Mouse (Mus musculus): ENCODE data around the gene Kirrel. TPM values are rescaled to one million over a fixed set of nuclear protein-coding genes. Genes with fewer than 3 reads are reported as not detected.
A peak's percentile ranks its signal among the peaks of the same experiment; 100 is the strongest.

Kirrel gene
- polyA plus RNA-seq, 1 experiment: 20.7 TPM

- Histone ChIP-seq H3K79me2 (ENCODE audit: control insufficient read depth, insufficient read depth) (no peaks in the 10 kb centered on the region), H3ac (ENCODE audit: control insufficient read depth, insufficient read length) (no peak overlapping the region), H3K4me2 (ENCODE audit: low read depth) (no peak overlapping the region), H3K27me3 (ENCODE audit: control insufficient read depth, insufficient read depth, insufficient read length) (no peaks in the 10 kb centered on the region), H3K4me3 (no peak overlapping the region), H3K36me3 (ENCODE audit: control insufficient read depth, insufficient read depth) (peaks cover 10% of the 10 kb centered on the region)
- TF ChIP-seq POLR2A (IDR thresholded peaks at IDR 0.05; ENCODE audit: insufficient read length, low read depth): no peak
- TF ChIP-seq TCF12 (IDR thresholded peaks at IDR 0.05; ENCODE audit: insufficient read depth, poor library complexity, severe bottlenecking): no peak
- no peak for TF ChIP-seq REST (IDR thresholded peaks at IDR 0.05; ENCODE audit: insufficient read depth, insufficient read length)
- no peak for TF ChIP-seq TCF3 (IDR thresholded peaks at IDR 0.05; ENCODE audit: insufficient read length, low read depth)
- no peak for TF ChIP-seq E2F4 (IDR thresholded peaks at IDR 0.05; ENCODE audit: insufficient read depth)
- no peak for TF ChIP-seq MYOD1 (IDR thresholded peaks at IDR 0.05; ENCODE audit: control insufficient read depth in 1 of 3, insufficient read length in 2 of 3, low read depth in 2 of 3)
- no peak for TF ChIP-seq SRF (IDR thresholded peaks at IDR 0.05; ENCODE audit: control insufficient read depth, insufficient read length, low read depth)
- TF ChIP-seq CEBPB (IDR thresholded peaks at IDR 0.05; ENCODE audit: insufficient read depth, poor library complexity, severe bottlenecking): no peak
Measured at GRCm38 (mm10) chr3:87082235-87082634, 92.3 kb downstream of the Kirrel start.

GRCm38 (mm10) chr3:87079751-87080150, 94.8 kb downstream of the Kirrel start:
- Histone ChIP-seq H3K79me2 (ENCODE audit: control insufficient read depth, insufficient read depth) (no peaks in the 10 kb centered on the region), H3K4me3 (no peak overlapping the region), H3K4me2 (ENCODE audit: low read depth) (no peak overlapping the region), H3K36me3 (ENCODE audit: control insufficient read depth, insufficient read depth) (peaks cover 10% of the 10 kb centered on the region), H3ac (ENCODE audit: control insufficient read depth, insufficient read length) (no peak overlapping the region), H3K27me3 (ENCODE audit: control insufficient read depth, insufficient read depth, insufficient read length) (no peaks in the 10 kb centered on the region)
- TF ChIP-seq POLR2A (IDR thresholded peaks at IDR 0.05; ENCODE audit: insufficient read length, low read depth) (no peak), E2F4 (IDR thresholded peaks at IDR 0.05; ENCODE audit: insufficient read depth) (no peak), MAX (IDR thresholded peaks at IDR 0.05; ENCODE audit: low read depth) (no peak)

GRCm38 (mm10) chr3:87079301-87079700, 95.2 kb downstream of the Kirrel start:
- no peak for TF ChIP-seq SRF (IDR thresholded peaks at IDR 0.05; ENCODE audit: control insufficient read depth, insufficient read length, low read depth)
- no peak for TF ChIP-seq MYOD1 (IDR thresholded peaks at IDR 0.05; ENCODE audit: control insufficient read depth in 1 of 3, insufficient read length in 2 of 3, low read depth in 2 of 3)
- no peak for TF ChIP-seq MYOG (IDR thresholded peaks at IDR 0.05; ENCODE audit: control insufficient read depth in 1 of 3, insufficient read depth in 1 of 3, insufficient read length in 2 of 3, low read depth in 2 of 3)
- TF ChIP-seq MAX (IDR thresholded peaks at IDR 0.05; ENCODE audit: low read depth): no peak
- no peak for TF ChIP-seq TCF3 (IDR thresholded peaks at IDR 0.05; ENCODE audit: insufficient read length, low read depth)
- TF ChIP-seq TCF12 (IDR thresholded peaks at IDR 0.05; ENCODE audit: insufficient read depth, poor library complexity, severe bottlenecking): no peak
- TF ChIP-seq E2F4 (IDR thresholded peaks at IDR 0.05; ENCODE audit: insufficient read depth): no peak
- TF ChIP-seq USF1 (IDR thresholded peaks at IDR 0.05; ENCODE audit: low read depth): no peak
- no peak for TF ChIP-seq REST (IDR thresholded peaks at IDR 0.05; ENCODE audit: insufficient read depth, insufficient read length)
- no peak for TF ChIP-seq CEBPB (IDR thresholded peaks at IDR 0.05; ENCODE audit: insufficient read depth, poor library complexity, severe bottlenecking)
- no peak for TF ChIP-seq POLR2A (IDR thresholded peaks at IDR 0.05; ENCODE audit: insufficient read length, low read depth)
- no peak for TF ChIP-seq POLR2AphosphoS2 (IDR thresholded peaks at IDR 0.05; ENCODE audit: insufficient read length, low read depth)
- Histone ChIP-seq H3K4me2 (ENCODE audit: low read depth) (no peak overlapping the region), H3ac (ENCODE audit: control insufficient read depth, insufficient read length) (no peak overlapping the region), H3K36me3 (ENCODE audit: control insufficient read depth, insufficient read depth) (peaks cover 9% of the 10 kb centered on the region), H3K27me3 (ENCODE audit: control insufficient read depth, insufficient read depth, insufficient read length) (no peaks in the 10 kb centered on the region), H3K4me3 (no peak overlapping the region), H3K79me2 (ENCODE audit: control insufficient read depth, insufficient read depth) (no peaks in the 10 kb centered on the region)

GRCm38 (mm10) chr3:87077681-87078080, 96.9 kb downstream of the Kirrel start:
- no peaks in the 10 kb centered on the region for H3K27me3 ChIP-seq (ENCODE audit: control insufficient read depth, insufficient read depth, insufficient read length)
- H3K79me2 ChIP-seq (ENCODE audit: control insufficient read depth, insufficient read depth): no peaks in the 10 kb centered on the region
- H3K36me3 ChIP-seq (ENCODE audit: control insufficient read depth, insufficient read depth): peaks cover 7% of the 10 kb centered on the region
- H3K4me2 ChIP-seq (ENCODE audit: low read depth): no peak overlapping the region
- H3ac ChIP-seq (ENCODE audit: control insufficient read depth, insufficient read length): no peak overlapping the region
- H3K4me3 ChIP-seq: no peak overlapping the region
- no peak for TF ChIP-seq CEBPB (IDR thresholded peaks at IDR 0.05; ENCODE audit: insufficient read depth, poor library complexity, severe bottlenecking)
- no peak for TF ChIP-seq MAX (IDR thresholded peaks at IDR 0.05; ENCODE audit: low read depth)
- TF ChIP-seq E2F4 (IDR thresholded peaks at IDR 0.05; ENCODE audit: insufficient read depth): no peak
- peak; percentile 40 for TF ChIP-seq POLR2AphosphoS2 (IDR thresholded peaks at IDR 0.05; ENCODE audit: insufficient read length, low read depth)
- TF ChIP-seq MYOG (IDR thresholded peaks at IDR 0.05; ENCODE audit: control insufficient read depth in 1 of 3, insufficient read depth in 1 of 3, insufficient read length in 2 of 3, low read depth in 2 of 3): no peak

- peaks cover 4% of the 10 kb centered on the region for H3K36me3 ChIP-seq (ENCODE audit: control insufficient read depth, insufficient read depth)
- no peaks in the 10 kb centered on the region for H3K27me3 ChIP-seq (ENCODE audit: control insufficient read depth, insufficient read depth, insufficient read length)
- no peaks in the 10 kb centered on the region for H3K79me2 ChIP-seq (ENCODE audit: control insufficient read depth, insufficient read depth)
- H3K4me3 ChIP-seq: no peak overlapping the region
- H3ac ChIP-seq (ENCODE audit: control insufficient read depth, insufficient read length): no peak overlapping the region
- no peak overlapping the region for H3K4me2 ChIP-seq (ENCODE audit: low read depth)
- no peak for TF ChIP-seq TCF12 (IDR thresholded peaks at IDR 0.05; ENCODE audit: insufficient read depth, poor library complexity, severe bottlenecking)
- no peak for TF ChIP-seq SRF (IDR thresholded peaks at IDR 0.05; ENCODE audit: control insufficient read depth, insufficient read length, low read depth)
- no peak for TF ChIP-seq REST (IDR thresholded peaks at IDR 0.05; ENCODE audit: insufficient read depth, insufficient read length)
- no peak for TF ChIP-seq E2F4 (IDR thresholded peaks at IDR 0.05; ENCODE audit: insufficient read depth)
Measured at GRCm38 (mm10) chr3:87076899-87077298, 97.6 kb downstream of the Kirrel start.

All from myocyte (in vitro differentiated cells).